Mouse (Mus musculus): ENCODE measurements around the gene Cops6. TPM values are rescaled to one million over a fixed set of nuclear protein-coding genes. Genes with fewer than 3 reads are reported as not detected.

Gene Cops6
- polyA plus RNA-seq, 1 experiment from 2014 or later, result 253 TPM

GRCm38 (mm10) chr5:138154390-138154789 lies 6.5 kb upstream of the Cops6 start:
- 89% methylated on average over 3 of the region's 3 CpGs for WGBS

GRCm38 (mm10) chr5:138155443-138155976 lies 5.4 kb upstream of the Cops6 start, which contains the start of gene Zfp113:
TSS of gene Zfp113 (minus strand) at chr5:138155744.
- peak; percentile 95 for DNase-seq (ENCODE audit: low spot score)
- H3K27ac ChIP-seq, result peak within 1 kb of the TSS; percentile 97
- peak within 1 kb of the TSS; percentile 98 for H3K9ac ChIP-seq
- H3K4me3 ChIP-seq (replicated peaks; ENCODE audit: low read length), result peak within 1 kb of the TSS; percentile 74
- H3K27me3 ChIP-seq (ENCODE audit: control insufficient read depth, insufficient read depth, low read length), result no peaks in the 10 kb centered on the region
- peaks cover 10% of the 10 kb centered on the region for H3K4me1 ChIP-seq (replicated peaks; ENCODE audit: control insufficient read depth, insufficient read depth, low read length)
- H3K4me2 ChIP-seq (replicated peaks), result peak within 1 kb of the TSS; percentile 89
- no peaks in the 10 kb centered on the region for H3K9me3 ChIP-seq (ENCODE audit: control insufficient read depth, low read length)
- ATAC-seq (ENCODE audit: low FRiP score), result peak; percentile 96
- peaks cover 23% of the 10 kb centered on the region for H3K36me3 ChIP-seq (replicated peaks; ENCODE audit: control insufficient read depth, insufficient read depth)
- under 1% methylated on average over 31 of the region's 31 CpGs for WGBS

More at GRCm38 (mm10) chr5:138154390-138154789, 6.5 kb upstream of the Cops6 start:
- peak overlapping the region; percentile 89 for H3K4me2 ChIP-seq (replicated peaks)
- peaks cover 27% of the 10 kb centered on the region for H3K36me3 ChIP-seq (replicated peaks; ENCODE audit: control insufficient read depth, insufficient read depth)
- ATAC-seq (ENCODE audit: low FRiP score) (no peak), DNase-seq (ENCODE audit: low spot score) (no peak)
- peak overlapping the region; percentile 97; the same call in 1 of the 2 replicates for H3K27ac ChIP-seq
- no peaks in the 10 kb centered on the region for H3K9me3 ChIP-seq (ENCODE audit: control insufficient read depth, low read length)
- peak overlapping the region; percentile 98 for H3K9ac ChIP-seq
- peaks cover 10% of the 10 kb centered on the region for H3K4me1 ChIP-seq (replicated peaks; ENCODE audit: control insufficient read depth, insufficient read depth, low read length)
- H3K4me3 ChIP-seq (replicated peaks; ENCODE audit: low read length), result peak overlapping the region; percentile 74
- no peaks in the 10 kb centered on the region for H3K27me3 ChIP-seq (ENCODE audit: control insufficient read depth, insufficient read depth, low read length)

GRCm38 (mm10) chr5:138160224-138160762 lies 578 bp upstream of the Cops6 start:
- WGBS, result 71% methylated on average over 7 of the region's 7 CpGs
- peak overlapping the region; percentile 64 for H3K4me3 ChIP-seq (replicated peaks; ENCODE audit: low read length)
- H3K9me3 ChIP-seq (ENCODE audit: control insufficient read depth, low read length), result no peaks in the 10 kb centered on the region
- H3K4me2 ChIP-seq (replicated peaks), result peak overlapping the region; percentile 78
- peak overlapping the region; percentile 80 for H3K9ac ChIP-seq
- no peak for ATAC-seq (ENCODE audit: low FRiP score)
- DNase-seq (ENCODE audit: low spot score), result no peak
- peaks cover 12% of the 10 kb centered on the region for H3K4me1 ChIP-seq (replicated peaks; ENCODE audit: control insufficient read depth, insufficient read depth, low read length)
- H3K27me3 ChIP-seq (ENCODE audit: control insufficient read depth, insufficient read depth, low read length), result no peaks in the 10 kb centered on the region
- peak overlapping the region; percentile 80; the same call in 1 of the 2 replicates for H3K27ac ChIP-seq
- H3K36me3 ChIP-seq (replicated peaks; ENCODE audit: control insufficient read depth, insufficient read depth), result peaks cover 31% of the 10 kb centered on the region

- no peak overlapping the region for H3K27ac ChIP-seq
- no peak for DNase-seq (ENCODE audit: low spot score)
- no peak overlapping the region for H3K4me3 ChIP-seq (replicated peaks; ENCODE audit: low read length)
- ATAC-seq (ENCODE audit: low FRiP score), result no peak
- no peaks in the 10 kb centered on the region for H3K27me3 ChIP-seq (ENCODE audit: control insufficient read depth, insufficient read depth, low read length)
- H3K4me1 ChIP-seq (replicated peaks; ENCODE audit: control insufficient read depth, insufficient read depth, low read length), result peaks cover 12% of the 10 kb centered on the region
- no peak overlapping the region for H3K4me2 ChIP-seq (replicated peaks)
- H3K36me3 ChIP-seq (replicated peaks; ENCODE audit: control insufficient read depth, insufficient read depth), result peaks cover 58% of the 10 kb centered on the region
- WGBS, result 77% methylated on average over 6 of the region's 6 CpGs
- H3K9me3 ChIP-seq (ENCODE audit: control insufficient read depth, low read length), result no peaks in the 10 kb centered on the region
- H3K9ac ChIP-seq, result no peak overlapping the region
Observed at GRCm38 (mm10) chr5:138163046-138163445, 2.2 kb downstream of the Cops6 start.

GRCm38 (mm10) chr5:138163610-138164009 lies 2.7 kb downstream of the Cops6 start:
- no peak overlapping the region for H3K4me2 ChIP-seq (replicated peaks)
- no peak overlapping the region for H3K4me3 ChIP-seq (replicated peaks; ENCODE audit: low read length)
- H3K9ac ChIP-seq, result no peak overlapping the region
- H3K9me3 ChIP-seq (ENCODE audit: control insufficient read depth, low read length), result no peaks in the 10 kb centered on the region
- peaks cover 64% of the 10 kb centered on the region for H3K36me3 ChIP-seq (replicated peaks; ENCODE audit: control insufficient read depth, insufficient read depth)
- ATAC-seq (ENCODE audit: low FRiP score) (no peak), DNase-seq (ENCODE audit: low spot score) (no peak)
- 70% methylated on average over 10 of the region's 10 CpGs for WGBS
- no peak overlapping the region for H3K27ac ChIP-seq
- H3K4me1 ChIP-seq (replicated peaks; ENCODE audit: control insufficient read depth, insufficient read depth, low read length), result peaks cover 12% of the 10 kb centered on the region
- H3K27me3 ChIP-seq (ENCODE audit: control insufficient read depth, insufficient read depth, low read length), result no peaks in the 10 kb centered on the region

- Histone ChIP-seq H3K27me3 (ENCODE audit: control insufficient read depth, insufficient read depth, low read length) (no peaks in the 10 kb centered on the region), H3K27ac (no peak overlapping the region), H3K36me3 (replicated peaks; ENCODE audit: control insufficient read depth, insufficient read depth) (peaks cover 77% of the 10 kb centered on the region), H3K9ac (0 out of 2 replicates have a peak overlapping the region, but pooled peaks have one; percentile 3), H3K4me2 (replicated peaks) (no peak overlapping the region), H3K4me3 (replicated peaks; ENCODE audit: low read length) (no peak overlapping the region), H3K4me1 (replicated peaks; ENCODE audit: control insufficient read depth, insufficient read depth, low read length) (peaks cover 20% of the 10 kb centered on the region), H3K9me3 (ENCODE audit: control insufficient read depth, low read length) (no peaks in the 10 kb centered on the region)
- no peak for ATAC-seq (ENCODE audit: low FRiP score)
- WGBS, result 81% methylated on average over 8 of the region's 8 CpGs
- no peak for DNase-seq (ENCODE audit: low spot score)
Observed at GRCm38 (mm10) chr5:138165594-138165993, 4.7 kb downstream of the Cops6 start.

- Histone ChIP-seq H3K27ac (peak overlapping the region; percentile 90), H3K4me1 (replicated peaks; ENCODE audit: control insufficient read depth, insufficient read depth, low read length) (peaks cover 22% of the 10 kb centered on the region), H3K4me3 (replicated peaks; ENCODE audit: low read length) (peak overlapping the region; percentile 84), H3K9me3 (ENCODE audit: control insufficient read depth, low read length) (no peaks in the 10 kb centered on the region), H3K4me2 (replicated peaks) (peak overlapping the region; percentile 99), H3K36me3 (replicated peaks; ENCODE audit: control insufficient read depth, insufficient read depth) (peaks cover 58% of the 10 kb centered on the region), H3K9ac (peak overlapping the region; percentile 71), H3K27me3 (ENCODE audit: control insufficient read depth, insufficient read depth, low read length) (no peaks in the 10 kb centered on the region)
- ATAC-seq (ENCODE audit: low FRiP score), result peak; percentile 87
- peak; percentile 96 for DNase-seq (ENCODE audit: low spot score)
- WGBS, result under 1% methylated on average over 47 of the region's 47 CpGs
Observed at GRCm38 (mm10) chr5:138170936-138171561, 10.2 kb downstream of the Cops6 start.

GRCm38 (mm10) chr5:138171695-138172491 lies 11.0 kb downstream of the Cops6 start, which contains the start of the genes Ap4m1 and Mcm7:
TSS of gene Ap4m1 (plus strand) at chr5:138172002.
TSS of gene Mcm7 (minus strand) at chr5:138172422.
- H3K4me1 ChIP-seq (replicated peaks; ENCODE audit: control insufficient read depth, insufficient read depth, low read length), result peaks cover 22% of the 10 kb centered on the region
- no peaks in the 10 kb centered on the region for H3K27me3 ChIP-seq (ENCODE audit: control insufficient read depth, insufficient read depth, low read length)
- peak; percentile 96 for DNase-seq (ENCODE audit: low spot score)
- under 1% methylated on average over 54 of the region's 54 CpGs for WGBS
- peak within 1 kb of the TSS; percentile 71 for H3K9ac ChIP-seq
- peak within 1 kb of the TSS; percentile 99 for H3K4me2 ChIP-seq (replicated peaks)
- peak within 1 kb of the TSS; percentile 84 for H3K4me3 ChIP-seq (replicated peaks; ENCODE audit: low read length)
- peaks cover 58% of the 10 kb centered on the region for H3K36me3 ChIP-seq (replicated peaks; ENCODE audit: control insufficient read depth, insufficient read depth)
- H3K27ac ChIP-seq, result peak within 1 kb of the TSS; percentile 90
- no peaks in the 10 kb centered on the region for H3K9me3 ChIP-seq (ENCODE audit: control insufficient read depth, low read length)
- ATAC-seq (ENCODE audit: low FRiP score), result peak; percentile 91

- H3K27ac ChIP-seq, result no peak overlapping the region
- peak overlapping the region; percentile 84; the same call in 1 of the 2 replicates for H3K4me3 ChIP-seq (replicated peaks; ENCODE audit: low read length)
- H3K9ac ChIP-seq, result no peak overlapping the region
- peaks cover 58% of the 10 kb centered on the region for H3K36me3 ChIP-seq (replicated peaks; ENCODE audit: control insufficient read depth, insufficient read depth)
- H3K4me2 ChIP-seq (replicated peaks), result peak overlapping the region; percentile 99
- no peaks in the 10 kb centered on the region for H3K27me3 ChIP-seq (ENCODE audit: control insufficient read depth, insufficient read depth, low read length)
- H3K4me1 ChIP-seq (replicated peaks; ENCODE audit: control insufficient read depth, insufficient read depth, low read length), result peaks cover 22% of the 10 kb centered on the region
- WGBS, result 79% methylated on average over 3 of the region's 3 CpGs
- no peaks in the 10 kb centered on the region for H3K9me3 ChIP-seq (ENCODE audit: control insufficient read depth, low read length)
- DNase-seq (ENCODE audit: low spot score) (no peak), ATAC-seq (ENCODE audit: low FRiP score) (no peak)
Observed at GRCm38 (mm10) chr5:138173217-138173616, 12.3 kb downstream of the Cops6 start.
